Mouse (Mus musculus) kidney, embryonic 16.5 days (tissue): ENCODE measurements at regions not wholly inside any gene's neighbourhood (a gene's known extent, or its start where the extent isn't known, plus 50 kb on each side); places are given as distances from the start of the nearest gene placed in this dataset.

Experiments
- ATAC-seq: fragments of 200-750 bp; cut with Nextera tagmentation; 2 replicates; pipeline ENCODE4 v1.8.0; 2017; ENCODE audit warnings: moderate TSS enrichment; ENCODE audit not compliant: low FRiP score, low TSS enrichment
- H3K27ac ChIP-seq: fragments of 300-500 bp; sonication (generic); 2 replicates; pipeline ENCODE4 v1.5.1; 2014; ENCODE audit warnings: low read length
- H3K27me3 ChIP-seq: fragments of 300-500 bp; sonication (generic); 2 replicates; pipeline ENCODE4 v1.6.1; 2014; ENCODE audit warnings: low read length, control low read depth, mixed read lengths; ENCODE audit not compliant: insufficient read depth
- H3K36me3 ChIP-seq: fragments of 300-500 bp; sonication (generic); 2 replicates; pipeline ENCODE4 v1.6.1; 2014; ENCODE audit warnings: low read length, control low read depth, mixed read lengths; ENCODE audit not compliant: insufficient read depth
- H3K4me1 ChIP-seq: fragments of 300-500 bp; sonication (generic); 2 replicates; pipeline ENCODE4 v1.6.1; 2014; ENCODE audit warnings: low read length, control low read depth, mixed read lengths; ENCODE audit not compliant: insufficient read depth
- H3K4me2 ChIP-seq: fragments of 300-500 bp; sonication (generic); replicated peaks from 2 replicates; pipeline ENCODE4 v1.6.1; 2014; ENCODE audit warnings: low read depth, low read length
- H3K4me3 ChIP-seq: fragments of 300-500 bp; sonication (generic); 2 replicates; pipeline ENCODE4 v1.5.1; 2014; ENCODE audit warnings: mild to moderate bottlenecking, low read length
- H3K9ac ChIP-seq: fragments of 300-500 bp; sonication (generic); replicated peaks from 2 replicates; pipeline ENCODE4 v1.6.1; 2014; ENCODE audit warnings: low read length
- H3K9me3 ChIP-seq: fragments of 300-500 bp; sonication (generic); 2 replicates; pipeline ENCODE4 v1.6.1; 2016; ENCODE audit warnings: low read length, control low read depth
- WGBS: fragments of 180-500 bp; shearing (Covaris S2); extraction: QIAGEN DNeasy Blood & Tissue Kit; methylation state at CpG from one replicate; pipeline ENCODE4 v1.1.7; 2014; 5-methylcytosine and 5-hydroxymethylcytosine counted together

DNA sequence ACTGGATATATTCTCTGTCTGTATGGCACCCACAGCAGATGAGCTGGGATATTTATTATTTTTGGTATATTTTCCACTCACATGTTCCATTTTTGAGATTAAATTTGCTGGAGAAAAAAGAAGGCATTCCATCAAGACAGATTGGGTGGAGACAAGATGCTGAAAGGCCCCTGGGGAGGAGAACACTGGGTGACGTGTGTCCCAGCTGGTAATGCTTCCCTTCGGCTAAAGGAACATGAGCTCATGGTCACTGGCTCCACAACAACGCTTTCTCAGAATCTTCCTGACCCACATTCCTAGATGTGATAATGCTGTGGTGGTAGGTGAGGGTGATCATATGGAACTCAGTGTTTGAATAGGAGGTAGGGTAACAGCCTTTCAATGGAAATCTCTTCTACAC is 266.4 kb upstream of the Id2 start:
- no peak for ATAC-seq
- peaks cover 9% of the 10 kb centered on the region; the same call in 1 of the 2 replicates for H3K4me1 ChIP-seq
- no peak overlapping the region for H3K9ac ChIP-seq
- no peak overlapping the region for H3K4me2 ChIP-seq
- 76% methylated on average over 3 of the region's 3 CpGs for WGBS
- no peak overlapping the region for H3K4me3 ChIP-seq
- no peak overlapping the region for H3K27ac ChIP-seq
- H3K36me3 ChIP-seq, result no peaks in the 10 kb centered on the region
- no peaks in the 10 kb centered on the region for H3K27me3 ChIP-seq
- H3K9me3 ChIP-seq, result no peaks in the 10 kb centered on the region

GRCm38 (mm10) chr12:25362771-25363170 is 265.8 kb upstream of the Id2 start:
- no peak for ATAC-seq
- 89% methylated on average over 4 of the region's 4 CpGs for WGBS
- no peak overlapping the region for H3K9ac ChIP-seq

GRCm38 (mm10) chr12:25360726-25361125 is 263.8 kb upstream of the Id2 start:
- Histone ChIP-seq H3K27ac (no peak overlapping the region), H3K4me2 (no peak overlapping the region), H3K4me3 (no peak overlapping the region), H3K9ac (no peak overlapping the region), H3K36me3 (no peaks in the 10 kb centered on the region), H3K9me3 (no peaks in the 10 kb centered on the region), H3K4me1 (peaks cover 1% of the 10 kb centered on the region; the same call in 1 of the 2 replicates), H3K27me3 (no peaks in the 10 kb centered on the region)
- 91% methylated on average over 2 of the region's 2 CpGs for WGBS
- no peak for ATAC-seq

More at GRCm38 (mm10) chr12:25362771-25363170, 265.8 kb upstream of the Id2 start:
- peaks cover 9% of the 10 kb centered on the region; the same call in 1 of the 2 replicates for H3K4me1 ChIP-seq
- H3K36me3 ChIP-seq, result no peaks in the 10 kb centered on the region
- H3K27me3 ChIP-seq, result no peaks in the 10 kb centered on the region
- no peak overlapping the region for H3K27ac ChIP-seq
- H3K4me3 ChIP-seq, result no peak overlapping the region
- no peak overlapping the region for H3K4me2 ChIP-seq
- H3K9me3 ChIP-seq, result no peaks in the 10 kb centered on the region

GRCm38 (mm10) chr12:25359931-25360330 is 263.0 kb upstream of the Id2 start:
- Histone ChIP-seq H3K9me3 (no peaks in the 10 kb centered on the region), H3K4me3 (no peak overlapping the region), H3K27me3 (no peaks in the 10 kb centered on the region), H3K27ac (no peak overlapping the region), H3K9ac (no peak overlapping the region), H3K4me2 (no peak overlapping the region), H3K36me3 (no peaks in the 10 kb centered on the region), H3K4me1 (no peaks in the 10 kb centered on the region)
- ATAC-seq, result no peak
- 95% methylated on average over 5 of the region's 5 CpGs for WGBS

- Histone ChIP-seq H3K4me1 (no peaks in the 10 kb centered on the region), H3K36me3 (no peaks in the 10 kb centered on the region), H3K4me3 (no peak overlapping the region), H3K9ac (no peak overlapping the region), H3K27ac (no peak overlapping the region), H3K4me2 (no peak overlapping the region), H3K9me3 (no peaks in the 10 kb centered on the region), H3K27me3 (no peaks in the 10 kb centered on the region)
- ATAC-seq, result no peak
- 60% methylated on average over 8 of the region's 8 CpGs for WGBS
Observed at GRCm38 (mm10) chr12:25358846-25359525, 262.0 kb upstream of the Id2 start.

GRCm38 (mm10) chr12:25356774-25357173 is 259.8 kb upstream of the Id2 start:
- H3K4me2 ChIP-seq, result no peak overlapping the region
- no peaks in the 10 kb centered on the region for H3K9me3 ChIP-seq
- no peaks in the 10 kb centered on the region for H3K4me1 ChIP-seq
- H3K4me3 ChIP-seq, result no peak overlapping the region
- H3K27ac ChIP-seq, result no peak overlapping the region
- ATAC-seq, result no peak
- WGBS, result 81% methylated on average over 2 of the region's 2 CpGs
- H3K27me3 ChIP-seq, result no peaks in the 10 kb centered on the region
- no peaks in the 10 kb centered on the region for H3K36me3 ChIP-seq
- no peak overlapping the region for H3K9ac ChIP-seq

DNA sequence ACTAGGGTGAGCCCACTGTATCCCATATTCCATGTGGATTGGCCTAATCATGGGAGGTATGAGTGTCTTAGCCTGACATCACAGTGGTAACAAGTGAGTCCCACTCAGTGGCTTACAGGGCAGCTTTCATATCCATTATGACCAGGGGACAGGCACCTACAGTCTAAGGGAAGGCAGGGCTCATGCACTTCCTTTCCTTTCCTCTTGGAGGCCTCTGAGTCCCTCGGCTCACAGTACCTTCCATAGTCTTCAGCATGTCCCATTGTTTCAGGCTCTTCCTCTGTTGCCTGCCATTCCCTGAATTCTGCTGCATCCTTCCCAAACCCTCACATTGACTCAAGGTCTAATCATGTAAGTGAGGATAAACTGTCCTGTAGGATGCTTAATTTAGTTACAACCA is 258.3 kb upstream of the Id2 start:
- Histone ChIP-seq H3K4me1 (no peaks in the 10 kb centered on the region), H3K36me3 (no peaks in the 10 kb centered on the region), H3K27me3 (no peaks in the 10 kb centered on the region), H3K9ac (no peak overlapping the region), H3K27ac (no peak overlapping the region), H3K4me3 (no peak overlapping the region), H3K4me2 (no peak overlapping the region), H3K9me3 (no peaks in the 10 kb centered on the region)
- ATAC-seq, result no peak
- WGBS, result 47% methylated on average over 1 of the region's 1 CpGs

DNA sequence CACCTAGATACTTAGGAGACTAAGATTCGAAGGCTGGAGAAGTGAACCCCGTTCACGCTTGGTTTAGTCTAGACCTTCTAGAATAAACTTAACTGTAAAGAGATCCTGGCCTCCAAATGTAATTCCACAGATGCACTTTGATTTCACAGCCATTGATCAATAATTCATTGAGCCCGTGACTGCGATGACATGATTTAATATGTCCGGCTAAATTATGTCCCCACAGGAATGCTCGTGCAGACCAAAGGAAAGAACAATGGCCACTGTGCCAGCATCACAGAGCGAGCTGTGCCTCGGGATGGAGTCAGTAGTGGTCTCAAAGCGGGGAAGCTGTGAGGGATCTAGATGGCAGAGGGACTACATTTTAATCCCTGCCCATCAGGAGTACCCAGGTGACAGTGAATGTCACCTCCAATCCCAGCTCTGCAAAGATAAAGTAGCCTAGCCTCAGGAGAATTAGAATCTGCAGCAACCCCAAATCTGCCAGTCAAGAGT is 256.5 kb upstream of the Id2 start:
- Histone ChIP-seq H3K4me2 (no peak overlapping the region), H3K9me3 (no peaks in the 10 kb centered on the region), H3K9ac (no peak overlapping the region), H3K27ac (no peak overlapping the region), H3K27me3 (no peaks in the 10 kb centered on the region), H3K36me3 (no peaks in the 10 kb centered on the region), H3K4me3 (no peak overlapping the region), H3K4me1 (no peaks in the 10 kb centered on the region)
- ATAC-seq, result no peak
- WGBS, result 61% methylated on average over 10 of the region's 10 CpGs

DNA sequence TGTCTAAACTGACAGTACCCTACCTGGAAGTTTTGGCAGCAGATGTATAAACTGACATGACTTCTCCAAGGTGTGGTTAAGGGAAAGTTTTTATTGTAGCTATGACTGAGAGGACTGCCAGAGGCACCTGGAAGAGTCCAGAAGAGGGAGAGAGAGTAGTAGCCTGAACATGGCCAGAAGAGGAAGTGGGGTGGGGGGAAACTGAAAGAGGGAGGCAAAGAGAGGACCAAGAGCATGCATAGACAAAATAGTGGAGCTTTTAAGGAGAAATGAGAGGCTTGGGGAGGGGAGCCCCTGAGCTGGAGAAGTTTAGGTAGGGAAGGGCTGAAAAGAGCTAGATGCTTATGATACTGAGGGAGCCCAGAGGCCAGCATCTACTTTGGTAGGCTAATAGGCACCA is 255.2 kb upstream of the Id2 start:
- Histone ChIP-seq H3K9me3 (no peaks in the 10 kb centered on the region), H3K36me3 (no peaks in the 10 kb centered on the region), H3K4me2 (no peak overlapping the region), H3K27ac (no peak overlapping the region), H3K27me3 (no peaks in the 10 kb centered on the region), H3K4me3 (no peak overlapping the region), H3K9ac (no peak overlapping the region), H3K4me1 (no peaks in the 10 kb centered on the region)
- ATAC-seq, result no peak

DNA sequence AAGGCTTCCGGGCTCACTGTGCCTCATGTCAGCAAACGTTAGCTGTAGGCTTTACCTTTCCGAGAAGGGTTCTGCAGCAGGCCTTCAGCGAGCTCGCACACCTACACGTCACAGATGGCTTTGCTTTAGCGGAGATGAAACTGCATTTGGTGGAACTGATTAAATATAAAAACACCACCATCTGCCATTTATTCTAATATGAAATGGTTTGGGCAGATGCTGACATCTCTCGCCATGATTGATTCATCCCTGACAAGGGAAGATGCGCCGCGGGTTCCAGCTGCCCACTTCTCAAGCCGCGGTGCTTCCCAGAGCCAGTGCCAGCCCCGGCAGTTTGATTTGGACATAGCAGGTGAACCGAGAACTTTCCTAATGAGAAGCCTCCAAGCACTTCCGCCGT is 247.4 kb upstream of the Id2 start:
- ATAC-seq, result no peak
- WGBS, result 76% methylated on average over 17 of the region's 17 CpGs

More for the DNA sequence above, 247.4 kb upstream of the Id2 start:
- H3K4me1 ChIP-seq, result no peaks in the 10 kb centered on the region
- no peaks in the 10 kb centered on the region for H3K36me3 ChIP-seq
- no peak overlapping the region for H3K4me2 ChIP-seq
- H3K27me3 ChIP-seq, result no peaks in the 10 kb centered on the region
- H3K4me3 ChIP-seq, result no peak overlapping the region
- H3K9me3 ChIP-seq, result no peaks in the 10 kb centered on the region
- no peak overlapping the region for H3K9ac ChIP-seq
- no peak overlapping the region for H3K27ac ChIP-seq
